Mouse (Mus musculus): Measurements from ENCODE around the gene Pgm5. TPM values are rescaled to one million over a fixed set of nuclear protein-coding genes. Genes with fewer than 3 reads are reported as not detected.

The Pgm5 gene
- polyA plus RNA-seq, 1 experiment from 2014 or later = 0.54 TPM

DNA sequence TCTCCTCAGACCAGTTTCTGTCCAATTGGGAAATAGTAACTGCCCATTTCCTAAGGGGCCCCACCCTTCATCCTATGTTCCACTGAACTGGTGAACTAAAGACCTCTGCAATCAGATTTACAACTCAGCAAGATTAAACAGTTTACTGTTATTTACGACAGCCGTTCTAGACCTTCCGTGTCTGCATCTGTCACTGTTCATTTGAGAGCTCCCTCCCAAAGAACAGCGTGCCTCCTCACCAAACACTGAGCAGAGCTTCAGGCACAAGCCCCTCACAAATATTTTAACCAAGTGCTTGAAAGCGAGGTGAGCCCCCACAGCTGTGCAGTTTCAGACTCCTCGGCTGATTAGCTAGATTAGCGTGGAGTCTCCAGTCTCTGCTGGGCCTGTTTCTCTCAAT, 13.3 kb downstream of the Pgm5 start:
- Histone ChIP-seq H3K27ac (no peak overlapping the region), H3K36me3 (no peaks in the 10 kb centered on the region), H3K9me3 (replicated peaks) (no peaks in the 10 kb centered on the region), H3K4me3 (no peak overlapping the region), H3K27me3 (ENCODE audit: low read depth, poor library complexity, severe bottlenecking) (0 out of 2 replicates have a peak, but pooled peaks cover 6% of the 10 kb centered on the region), H3K4me1 (peaks cover 43% of the 10 kb centered on the region)
- DNase-seq (ENCODE audit: low spot score) = no peak
- 18% methylated on average over 7 of the region's 7 CpGs for WGBS

DNA sequence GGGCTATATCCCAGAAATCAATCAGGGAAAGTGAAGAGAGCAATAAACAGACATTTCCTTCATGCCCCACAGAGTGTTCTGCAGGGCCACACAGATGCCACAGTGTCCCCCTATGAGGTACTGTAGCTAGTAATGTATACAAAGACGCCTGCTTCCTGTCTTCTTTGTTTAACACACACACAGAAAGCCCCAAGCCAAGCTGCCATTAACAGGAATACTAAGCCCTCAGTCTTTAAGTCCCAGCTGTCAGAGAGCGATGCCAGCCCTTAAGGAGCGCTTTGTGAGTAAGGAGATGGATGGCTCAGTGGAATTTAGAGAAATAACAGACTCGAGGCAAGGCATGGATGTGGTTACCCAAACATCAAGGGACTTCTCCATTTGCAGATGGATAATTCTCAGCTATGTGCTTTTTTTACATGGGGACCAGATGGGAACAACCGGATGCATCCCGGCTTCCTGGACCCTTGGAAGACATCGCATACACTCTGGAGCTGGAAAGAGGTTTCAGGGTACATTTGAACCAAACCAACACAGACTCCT, 16.6 kb downstream of the Pgm5 start:
- no peak overlapping the region for H3K4me3 ChIP-seq
- 30% methylated on average over 7 of the region's 7 CpGs for WGBS
- H3K36me3 ChIP-seq = no peaks in the 10 kb centered on the region
- H3K27me3 ChIP-seq (ENCODE audit: low read depth, poor library complexity, severe bottlenecking) = 0 out of 2 replicates have a peak, but pooled peaks cover 6% of the 10 kb centered on the region
- no peaks in the 10 kb centered on the region for H3K9me3 ChIP-seq (replicated peaks)
- H3K27ac ChIP-seq = peak overlapping the region; percentile 44; the same call in 1 of the 2 replicates
- peaks cover 35% of the 10 kb centered on the region for H3K4me1 ChIP-seq
- DNase-seq (ENCODE audit: low spot score) = no peak

DNA sequence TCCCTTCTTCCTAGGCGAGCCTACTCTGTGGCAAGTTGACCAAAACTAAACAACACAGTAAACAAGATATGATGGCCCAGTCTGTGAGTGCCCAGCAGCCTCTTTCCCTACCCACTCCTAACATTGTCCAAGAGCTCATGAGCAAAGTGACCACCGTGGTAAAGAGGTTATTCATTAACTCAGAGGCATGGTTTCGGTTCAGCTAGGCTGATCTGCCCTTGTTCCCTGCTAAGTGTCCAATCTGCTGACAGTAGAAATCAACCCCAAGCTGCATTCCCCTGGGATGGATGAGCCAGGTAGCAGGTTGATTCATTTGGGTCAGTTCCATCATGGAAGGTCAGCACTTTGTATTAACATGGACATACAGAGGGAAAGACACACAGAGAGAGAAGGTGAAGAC, 19.6 kb downstream of the Pgm5 start:
- WGBS = 95% methylated on average over 3 of the region's 3 CpGs
- H3K27ac ChIP-seq = no peak overlapping the region
- no peak for DNase-seq (ENCODE audit: low spot score)
- H3K27me3 ChIP-seq (ENCODE audit: low read depth, poor library complexity, severe bottlenecking) = 0 out of 2 replicates have a peak, but pooled peaks cover 6% of the 10 kb centered on the region
- peaks cover 17% of the 10 kb centered on the region for H3K4me1 ChIP-seq
- no peaks in the 10 kb centered on the region for H3K36me3 ChIP-seq
- no peak overlapping the region for H3K4me3 ChIP-seq
- no peaks in the 10 kb centered on the region for H3K9me3 ChIP-seq (replicated peaks)

DNA sequence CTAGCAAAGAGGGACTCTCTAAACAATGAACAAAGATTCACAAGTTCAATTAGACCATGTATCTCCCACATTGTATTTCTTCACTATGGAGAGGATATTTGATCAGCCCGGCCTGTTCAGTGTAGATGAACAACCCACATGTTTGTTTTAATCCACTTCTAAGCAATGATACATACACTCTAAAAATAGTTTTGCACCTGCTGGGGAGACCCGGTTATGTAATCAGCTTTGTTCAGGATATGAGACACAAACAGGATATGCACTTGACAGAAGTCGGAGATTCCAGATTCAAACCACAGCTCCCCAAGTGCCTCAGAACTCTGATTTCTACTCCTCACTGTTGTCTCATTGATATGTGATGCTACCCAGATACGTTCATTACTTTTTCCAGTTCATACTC, 37.1 kb downstream of the Pgm5 start:
- Histone ChIP-seq H3K4me3 (no peak overlapping the region), H3K27ac (no peak overlapping the region), H3K4me1 (no peaks in the 10 kb centered on the region), H3K9me3 (replicated peaks) (no peaks in the 10 kb centered on the region), H3K36me3 (no peaks in the 10 kb centered on the region), H3K27me3 (ENCODE audit: low read depth, poor library complexity, severe bottlenecking) (no peaks in the 10 kb centered on the region)
- WGBS = 91% methylated on average over 4 of the region's 4 CpGs
- no peak for DNase-seq (ENCODE audit: low spot score)

DNA sequence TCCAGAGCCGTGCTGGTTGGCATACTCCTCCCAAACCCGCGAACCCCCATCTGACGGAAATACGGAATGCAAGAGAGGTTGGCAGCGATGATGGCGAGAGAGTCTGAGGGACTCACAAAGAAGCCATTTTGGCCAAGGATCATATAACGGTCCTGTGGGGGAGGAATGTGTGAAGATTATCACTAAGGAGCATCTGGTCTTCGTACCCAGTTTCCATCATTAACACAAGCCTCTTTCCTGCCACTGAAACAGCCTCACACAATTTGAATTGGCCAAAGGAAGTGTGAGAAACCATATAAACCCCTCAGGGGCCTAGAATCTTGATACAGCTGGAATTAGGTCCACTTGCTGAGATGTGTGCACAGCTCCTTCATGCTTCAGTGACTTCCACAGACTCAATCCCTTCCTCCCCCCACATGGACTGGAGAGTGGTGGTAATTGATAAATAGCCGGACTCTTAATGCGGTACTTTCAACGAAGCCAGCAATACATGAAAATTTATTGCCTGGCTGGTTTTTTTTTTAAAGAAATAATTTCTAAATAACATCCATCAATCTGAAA, 45.9 kb downstream of the Pgm5 start:
- WGBS = 74% methylated on average over 12 of the region's 12 CpGs
- H3K4me3 ChIP-seq = no peak overlapping the region
- H3K9me3 ChIP-seq (replicated peaks) = no peaks in the 10 kb centered on the region
- H3K36me3 ChIP-seq = no peaks in the 10 kb centered on the region
- no peak overlapping the region for H3K27ac ChIP-seq
- H3K4me1 ChIP-seq = peaks cover 15% of the 10 kb centered on the region
- no peaks in the 10 kb centered on the region for H3K27me3 ChIP-seq (ENCODE audit: low read depth, poor library complexity, severe bottlenecking)
- no peak for DNase-seq (ENCODE audit: low spot score)

DNA sequence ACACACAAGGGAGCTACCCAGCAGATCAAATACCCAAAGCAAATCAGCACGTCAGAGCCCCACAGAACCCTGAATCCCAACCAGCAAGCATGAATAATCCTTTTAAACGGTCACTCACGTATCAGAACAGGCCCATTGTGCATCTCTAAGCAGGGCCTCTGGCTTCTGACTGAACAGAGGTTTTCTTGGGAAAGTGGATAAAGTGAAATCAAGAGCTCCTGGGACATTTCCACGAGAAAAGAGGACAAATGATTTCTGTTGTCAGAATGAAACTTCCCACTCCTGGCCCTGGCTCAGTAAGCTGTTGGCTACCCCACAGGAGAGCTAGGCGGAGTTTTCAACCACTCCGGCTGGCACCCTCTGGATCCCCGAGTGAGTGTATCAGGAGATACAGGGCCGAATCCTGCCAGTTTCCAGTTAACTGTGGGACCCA, 48.8 kb downstream of the Pgm5 start:
- Histone ChIP-seq H3K4me1 (peaks cover 15% of the 10 kb centered on the region), H3K27me3 (ENCODE audit: low read depth, poor library complexity, severe bottlenecking) (no peaks in the 10 kb centered on the region), H3K27ac (no peak overlapping the region), H3K36me3 (no peaks in the 10 kb centered on the region), H3K4me3 (no peak overlapping the region), H3K9me3 (replicated peaks) (no peaks in the 10 kb centered on the region)
- 81% methylated on average over 8 of the region's 8 CpGs for WGBS
- no peak for DNase-seq (ENCODE audit: low spot score)

DNA sequence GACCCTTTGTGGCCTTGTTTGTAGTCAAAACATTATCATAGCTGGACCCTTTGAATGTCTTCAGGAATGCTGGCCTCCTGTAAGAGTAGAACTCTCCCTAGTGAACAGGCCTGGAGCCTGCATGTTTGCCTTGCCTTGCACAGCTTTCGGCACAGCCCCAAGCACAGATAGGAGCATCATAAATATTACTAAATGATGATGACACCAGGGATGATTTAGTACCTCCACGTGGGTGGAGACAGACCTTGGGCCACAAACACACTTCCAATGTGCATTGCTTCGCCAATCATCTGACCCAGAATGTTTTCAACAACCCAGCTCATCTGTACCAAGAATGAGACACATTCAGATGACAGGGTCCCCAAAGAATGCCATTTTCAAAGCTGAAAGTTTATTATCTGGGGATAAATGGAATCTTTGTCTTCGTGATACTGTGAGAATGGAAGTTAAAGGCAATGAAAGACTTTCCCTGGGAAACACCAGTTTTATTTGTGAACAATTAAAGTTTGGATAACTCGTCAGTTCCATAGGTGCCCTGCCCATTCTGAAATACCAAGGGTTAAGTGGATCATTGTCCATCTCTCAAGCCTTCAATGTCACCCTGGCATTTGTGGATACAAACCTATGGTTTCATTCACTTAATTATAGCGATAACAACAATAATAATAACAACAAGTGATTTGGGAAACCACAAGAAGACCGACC, 49.4 kb downstream of the Pgm5 start:
- WGBS = 81% methylated on average over 7 of the region's 7 CpGs
- H3K4me3 ChIP-seq = no peak overlapping the region
- no peaks in the 10 kb centered on the region for H3K9me3 ChIP-seq (replicated peaks)
- DNase-seq (ENCODE audit: low spot score) = no peak
- H3K4me1 ChIP-seq = peaks cover 15% of the 10 kb centered on the region
- no peaks in the 10 kb centered on the region for H3K27me3 ChIP-seq (ENCODE audit: low read depth, poor library complexity, severe bottlenecking)
- H3K27ac ChIP-seq = no peak overlapping the region
- H3K36me3 ChIP-seq = no peaks in the 10 kb centered on the region

DNA sequence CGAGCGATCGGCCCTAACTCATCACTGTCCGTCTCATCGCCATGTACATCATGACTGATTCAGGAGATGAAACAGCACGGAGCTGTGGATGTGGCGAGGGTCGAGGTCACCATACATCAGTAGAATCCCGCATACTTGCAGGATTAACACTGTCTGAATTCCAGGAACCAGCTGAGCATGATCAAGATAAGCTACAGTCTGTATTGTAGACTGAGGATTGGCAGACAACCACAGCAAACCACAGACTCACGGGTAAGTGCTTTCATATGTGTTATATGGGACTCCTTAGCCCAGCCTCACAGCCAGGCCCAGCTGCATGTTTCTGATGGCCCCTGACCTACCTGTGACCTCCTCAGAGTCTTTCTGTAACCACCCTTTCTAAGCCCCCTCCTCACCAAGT, 50.2 kb downstream of the Pgm5 start:
- Histone ChIP-seq H3K4me3 (no peak overlapping the region), H3K27ac (no peak overlapping the region), H3K27me3 (ENCODE audit: low read depth, poor library complexity, severe bottlenecking) (no peaks in the 10 kb centered on the region), H3K4me1 (peaks cover 15% of the 10 kb centered on the region), H3K9me3 (replicated peaks) (no peaks in the 10 kb centered on the region), H3K36me3 (no peaks in the 10 kb centered on the region)
- WGBS = 70% methylated on average over 10 of the region's 10 CpGs
- no peak for DNase-seq (ENCODE audit: low spot score)

DNA sequence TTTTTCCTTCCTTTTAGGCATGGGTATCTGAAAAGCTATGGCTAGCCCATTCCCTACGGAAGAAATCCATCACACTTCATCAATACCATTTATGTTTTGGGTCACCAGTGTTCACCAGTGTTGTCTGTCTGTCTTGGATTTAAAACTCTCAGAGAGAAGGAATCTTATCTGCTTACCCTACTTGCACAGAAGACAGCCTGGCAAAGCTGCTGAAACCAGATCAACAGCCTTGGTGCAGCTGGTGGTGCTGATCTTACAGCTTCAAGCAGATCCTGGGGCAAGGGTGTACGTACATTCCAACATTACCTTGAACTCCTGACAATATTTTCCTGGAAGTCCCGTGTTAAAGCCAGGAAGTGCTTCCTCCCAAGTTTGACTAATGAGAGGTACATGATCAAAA, 55.6 kb downstream of the Pgm5 start:
- H3K4me1 ChIP-seq = no peaks in the 10 kb centered on the region
- no peak overlapping the region for H3K27ac ChIP-seq
- H3K9me3 ChIP-seq (replicated peaks) = no peaks in the 10 kb centered on the region
- DNase-seq (ENCODE audit: low spot score) = no peak
- no peak overlapping the region for H3K4me3 ChIP-seq
- no peaks in the 10 kb centered on the region for H3K27me3 ChIP-seq (ENCODE audit: low read depth, poor library complexity, severe bottlenecking)
- 91% methylated on average over 3 of the region's 3 CpGs for WGBS
- H3K36me3 ChIP-seq = no peaks in the 10 kb centered on the region

DNA sequence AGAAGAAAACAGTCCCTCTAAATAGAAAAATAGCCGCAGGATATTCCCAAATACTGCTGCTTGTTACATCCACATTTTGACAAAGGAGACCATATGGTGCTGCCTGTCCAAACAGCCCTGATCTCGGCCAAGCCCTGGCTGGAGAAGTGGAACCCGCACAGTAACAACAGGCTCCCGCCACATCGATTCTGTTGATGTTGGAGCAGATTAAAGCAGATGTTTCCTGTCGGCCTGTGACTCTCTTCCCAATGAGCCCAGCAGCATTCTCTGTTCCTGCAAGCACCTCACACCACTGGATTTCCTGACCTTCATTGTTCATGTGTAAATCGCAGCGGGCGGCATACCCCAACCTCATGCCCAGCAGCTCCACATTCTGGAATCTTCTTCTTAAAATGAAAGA, 64.0 kb downstream of the Pgm5 start:
- no peaks in the 10 kb centered on the region for H3K9me3 ChIP-seq (replicated peaks)
- no peak for DNase-seq (ENCODE audit: low spot score)
- peaks cover 14% of the 10 kb centered on the region for H3K4me1 ChIP-seq
- 72% methylated on average over 9 of the region's 9 CpGs for WGBS
- H3K27me3 ChIP-seq (ENCODE audit: low read depth, poor library complexity, severe bottlenecking) = peaks cover 21% of the 10 kb centered on the region
- no peak overlapping the region for H3K4me3 ChIP-seq
- H3K36me3 ChIP-seq = no peaks in the 10 kb centered on the region
- no peak overlapping the region for H3K27ac ChIP-seq

DNA sequence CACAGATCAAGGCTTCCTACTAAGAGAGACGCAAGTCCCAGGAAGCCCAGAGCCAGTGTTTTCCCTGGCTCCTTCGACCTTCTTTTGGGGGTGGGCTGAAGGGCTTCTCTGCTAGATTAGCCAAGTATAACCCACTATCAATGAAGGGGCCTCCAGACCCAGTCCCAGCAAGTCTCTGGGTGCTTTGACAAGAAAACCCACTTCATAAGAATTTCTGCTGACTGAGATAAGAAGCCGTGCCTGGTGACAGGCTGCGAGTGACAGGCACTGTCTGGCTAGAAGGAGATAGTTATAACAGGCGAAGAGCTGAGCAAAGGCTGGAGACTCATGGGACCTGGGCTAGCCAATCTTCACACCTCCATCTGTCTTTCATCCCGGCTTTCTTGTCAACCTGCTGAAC, 67.3 kb downstream of the Pgm5 start:
- no peak overlapping the region for H3K4me3 ChIP-seq
- H3K27me3 ChIP-seq (ENCODE audit: low read depth, poor library complexity, severe bottlenecking) = peaks cover 12% of the 10 kb centered on the region
- DNase-seq (ENCODE audit: low spot score) = no peak
- H3K36me3 ChIP-seq = no peaks in the 10 kb centered on the region
- peaks cover 14% of the 10 kb centered on the region for H3K4me1 ChIP-seq
- WGBS = 75% methylated on average over 6 of the region's 6 CpGs
- H3K9me3 ChIP-seq (replicated peaks) = no peaks in the 10 kb centered on the region
- no peak overlapping the region for H3K27ac ChIP-seq

DNA sequence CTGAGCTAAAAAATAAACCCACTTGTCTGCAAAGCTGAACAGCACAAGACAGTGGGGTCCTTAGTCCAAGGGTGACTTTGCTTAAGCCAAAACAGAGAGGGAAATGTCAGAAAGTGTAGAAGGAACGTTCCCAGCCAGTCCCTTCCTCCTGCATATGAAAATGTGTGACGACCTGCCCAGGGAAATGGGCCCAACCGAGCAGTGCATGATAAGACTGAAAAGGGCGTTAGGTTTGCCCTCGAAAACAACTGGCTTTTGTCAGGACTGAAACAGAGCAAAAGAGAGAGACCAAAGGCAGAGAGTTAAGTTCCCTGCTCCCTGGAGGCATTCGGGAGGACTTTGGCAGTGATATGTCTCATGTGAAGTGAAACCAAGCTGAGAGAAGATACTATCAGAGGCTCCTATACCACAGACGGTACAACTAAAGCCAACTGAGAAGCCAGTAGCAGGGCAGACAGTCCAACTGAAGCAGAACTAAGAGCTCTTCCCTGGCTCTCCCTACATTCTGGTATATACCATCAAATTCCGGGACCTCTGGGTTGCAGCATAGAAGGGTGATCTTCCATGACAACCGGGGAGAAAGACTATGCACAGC, 68.0 kb downstream of the Pgm5 start:
- H3K4me1 ChIP-seq = peaks cover 10% of the 10 kb centered on the region
- H3K27me3 ChIP-seq (ENCODE audit: low read depth, poor library complexity, severe bottlenecking) = peaks cover 12% of the 10 kb centered on the region
- H3K36me3 ChIP-seq = no peaks in the 10 kb centered on the region
- 84% methylated on average over 9 of the region's 9 CpGs for WGBS
- H3K27ac ChIP-seq = no peak overlapping the region
- no peaks in the 10 kb centered on the region for H3K9me3 ChIP-seq (replicated peaks)
- no peak for DNase-seq (ENCODE audit: low spot score)
- no peak overlapping the region for H3K4me3 ChIP-seq

DNA sequence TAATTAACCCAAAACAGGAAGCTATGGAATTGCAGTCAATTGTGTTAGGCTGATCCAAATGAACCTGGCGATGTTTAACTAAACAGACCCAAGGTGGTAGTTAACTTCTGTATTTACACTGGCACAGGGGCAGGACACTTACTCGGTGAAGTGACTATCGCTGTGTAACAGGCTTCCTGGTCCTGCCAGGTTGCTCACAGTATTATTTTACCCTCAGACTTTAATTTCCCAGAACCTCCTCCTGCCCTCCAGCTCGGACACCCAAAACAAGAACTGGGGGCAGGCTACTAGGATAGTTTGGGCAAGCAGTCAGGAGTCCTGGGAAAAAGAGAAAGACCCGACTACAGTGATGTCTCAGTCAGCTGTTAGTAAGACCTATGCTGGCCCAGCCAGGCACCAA, 68.8 kb downstream of the Pgm5 start:
- H3K4me1 ChIP-seq = peaks cover 4% of the 10 kb centered on the region
- no peaks in the 10 kb centered on the region for H3K9me3 ChIP-seq (replicated peaks)
- no peak for DNase-seq (ENCODE audit: low spot score)
- WGBS = 88% methylated on average over 5 of the region's 5 CpGs
- H3K27ac ChIP-seq = no peak overlapping the region
- H3K4me3 ChIP-seq = no peak overlapping the region
- no peaks in the 10 kb centered on the region for H3K36me3 ChIP-seq
- peaks cover 14% of the 10 kb centered on the region for H3K27me3 ChIP-seq (ENCODE audit: low read depth, poor library complexity, severe bottlenecking)

All from limb, embryonic 10.5 days (tissue).